Mouse (Mus musculus) heart, adult 2 months (tissue): ENCODE measurements around the gene Srsf1. TPM values are rescaled to one million over a fixed set of nuclear protein-coding genes. Genes with fewer than 3 reads are reported as not detected.

ENCODE experiments used
- DNase-seq, 2 experiments: peaks; one replicate each; pipeline ENCODE4 v3.0.0; 2021
- H3K27ac ChIP-seq: fragments of 200-600 bp; 2 replicates; pipeline ENCODE4 v1.8.1; 2022
- H3K27me3 ChIP-seq: fragments of 200-500 bp; 2 replicates; pipeline ENCODE4 v1.6.1; 2012; ENCODE audit warnings: mild to moderate bottlenecking, low read length, inconsistent platforms, mixed read lengths; ENCODE audit not compliant: control insufficient read depth, insufficient read depth
- H3K36me3 ChIP-seq: fragments of 200-500 bp; 2 replicates; pipeline ENCODE4 v1.6.1; 2012; ENCODE audit warnings: low read length, inconsistent platforms; ENCODE audit not compliant: control insufficient read depth, insufficient read depth
- H3K4me1 ChIP-seq: fragments of 200-500 bp; 2 replicates; pipeline ENCODE4 v1.6.1; 2011; ENCODE audit warnings: low read length; ENCODE audit not compliant: control insufficient read depth, insufficient read depth
- H3K4me3 ChIP-seq: fragments of 200-600 bp; 2 replicates; pipeline ENCODE4 v1.8.1; 2022
- H3K79me2 ChIP-seq: fragments of 200-500 bp; replicated peaks from 2 replicates; pipeline ENCODE4 v1.6.1; 2012; ENCODE audit warnings: mild to moderate bottlenecking, inconsistent platforms, low read length, moderate library complexity, mixed read lengths; ENCODE audit not compliant: control insufficient read depth, insufficient read depth
- H3K9ac ChIP-seq: fragments of 200-500 bp; 2 replicates; pipeline ENCODE4 v1.6.1; 2012; ENCODE audit warnings: low read depth, mild to moderate bottlenecking, control low read depth, inconsistent platforms, low read length, mixed read lengths
- CTCF ChIP-seq: fragments of 200-600 bp; IDR thresholded peaks from 2 replicates; pipeline ENCODE4 v1.8.1; 2022; ENCODE audit warnings: antibody characterized with exemption, mild to moderate bottlenecking, moderate library complexity
- EP300 ChIP-seq: fragments of 200-500 bp; IDR thresholded peaks from 2 replicates; pipeline ENCODE4 v1.6.1; 2011; ENCODE audit warnings: low read depth, low read length, control low read depth; ENCODE audit not compliant: insufficient read depth
- POLR2A ChIP-seq: fragments of 200-500 bp; IDR thresholded peaks from 2 replicates; pipeline ENCODE4 v1.6.1; 2011; ENCODE audit warnings: mild to moderate bottlenecking, low read depth, low read length, control low read depth; ENCODE audit not compliant: insufficient read depth
- WGBS: fragments of 180-500 bp; shearing (Covaris S2); methylation state at CpG from one replicate; pipeline ENCODE4 v1.1.7; 2018; 5-methylcytosine and 5-hydroxymethylcytosine counted together
- intact Hi-C: fragments of 180-260 bp; cut with DNase I; formaldehyde crosslinking; loops from one replicate; pipeline ENCODE4 v1.15.1; 2025
- polyA plus RNA-seq: library from polyadenylated mRNA; depleted of rRNA; stranded (reverse); fragments of >200 nt; gene quantifications from 2 replicates; pipeline ENCODE4 v1.2.3, GENCODE M21; 2012; rRNA removed
- total RNA-seq, 2 experiments: library from RNA; stranded (reverse); gene quantifications; 2 replicates each; pipeline ENCODE4 v1.2.3; 2021

Srsf1 gene
- total and polyA plus RNA-seq, 3 experiments: 39.3 to 99.7 (median 99.5) TPM

DNA sequence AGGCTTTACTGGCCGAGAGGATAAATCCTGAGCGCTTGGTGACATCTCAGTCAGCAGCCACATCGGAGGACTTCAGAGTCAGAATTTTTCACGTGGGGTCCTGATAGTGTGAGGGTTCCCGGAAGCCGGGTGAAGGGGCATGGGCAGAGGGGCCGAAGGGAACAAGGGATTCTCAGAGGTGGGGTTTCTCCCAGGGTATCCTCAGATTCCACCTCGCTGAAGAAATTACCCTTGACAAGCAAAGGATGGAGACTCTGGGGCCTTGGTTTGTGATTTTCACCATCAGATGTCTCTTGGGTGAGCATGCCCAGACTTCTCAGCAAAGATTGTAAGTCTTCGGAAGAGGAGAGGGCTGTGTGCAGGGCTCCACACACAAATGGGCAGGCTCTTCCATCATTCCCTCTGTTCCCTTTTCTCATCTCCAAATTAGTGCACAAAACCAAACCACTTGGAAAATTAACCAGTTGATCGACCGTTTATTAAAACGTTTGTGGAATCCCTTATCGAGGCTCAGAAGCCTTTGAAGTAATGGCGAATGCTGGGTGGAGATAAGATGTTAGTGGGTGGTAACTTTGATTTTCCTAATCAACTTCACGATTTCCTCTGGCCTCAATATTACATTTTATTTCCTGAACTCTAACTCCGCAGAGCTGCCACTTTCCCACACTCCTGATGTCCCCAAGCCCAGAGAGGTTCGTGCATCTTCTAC lies 51.0 kb downstream of the Srsf1 start, which contains the start of gene Cuedc1:
Gene Cuedc1, plus strand, starts transcription at position 38 of the 709 bp plus-strand sequence.
- H3K79me2 ChIP-seq: peaks cover 1% of the 10 kb centered on the region; the same call in 1 of the 2 replicates
- no peak for TF ChIP-seq EP300
- TF ChIP-seq POLR2A: peak; percentile 40; the same call in 1 of the 2 replicates
- DNase-seq: peak in 1 of 2 experiments; percentile 31
- no peaks in the 10 kb centered on the region for H3K27me3 ChIP-seq
- intact Hi-C loops: loop anchor here (2.0 kb wide), 3 partner anchors 21 to 65 kb away; no protein-coding TSS in a partner anchor
- WGBS: 28% methylated on average over 17 of the region's 17 CpGs
- peaks cover 2% of the 10 kb centered on the region; the same call in 1 of the 2 replicates for H3K36me3 ChIP-seq
- peak within 1 kb of the TSS; percentile 80 for H3K4me3 ChIP-seq
- H3K9ac ChIP-seq: peak within 1 kb of the TSS; percentile 99
- H3K27ac ChIP-seq: peak within 1 kb of the TSS; percentile 100
- peaks cover 10% of the 10 kb centered on the region for H3K4me1 ChIP-seq

DNA sequence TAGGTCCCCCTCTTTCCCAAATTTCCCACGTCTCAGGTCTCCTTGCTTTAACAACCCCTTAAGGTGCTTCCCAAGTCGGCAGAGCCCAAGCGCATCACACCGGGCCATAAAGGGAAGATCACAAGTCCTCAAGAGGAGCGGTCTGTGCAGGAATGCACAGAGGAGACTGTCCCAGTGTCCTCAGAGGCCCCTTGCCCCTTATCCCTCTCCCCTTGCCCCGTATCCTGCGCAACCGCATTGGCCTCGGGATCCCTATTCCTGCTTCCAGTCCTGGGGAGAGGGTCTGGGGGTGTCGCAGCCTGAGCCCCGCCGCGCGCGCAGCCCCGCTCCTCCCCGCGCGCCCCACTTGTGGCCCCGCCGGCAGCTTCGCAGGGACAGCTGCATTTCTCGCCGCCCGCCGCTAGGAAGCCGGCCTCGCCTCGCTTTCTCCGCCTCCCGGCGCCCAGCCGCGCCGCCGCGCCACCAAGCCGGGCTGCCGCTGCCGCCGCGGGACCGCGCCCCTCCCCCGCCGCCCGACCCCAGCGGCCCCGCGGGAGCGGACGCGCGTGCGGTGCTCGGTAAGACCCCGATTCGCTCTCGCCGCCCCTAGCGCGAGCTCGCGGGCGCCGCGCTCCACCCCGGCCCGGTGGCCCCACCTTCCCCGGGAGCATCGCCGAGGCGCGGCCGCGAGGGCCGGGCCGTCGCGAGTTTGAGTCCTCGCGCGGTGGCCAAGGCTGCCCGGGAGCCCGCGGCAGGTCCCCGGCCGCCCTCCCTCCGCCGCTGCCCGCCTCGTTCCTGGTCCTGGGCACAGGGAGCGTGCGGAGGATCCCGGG lies 51.8 kb downstream of the Srsf1 start:
- peak; percentile 89 to 90 for DNase-seq
- peaks cover 2% of the 10 kb centered on the region; the same call in 1 of the 2 replicates for H3K36me3 ChIP-seq
- no peaks in the 10 kb centered on the region for H3K27me3 ChIP-seq
- TF ChIP-seq POLR2A (no peak), CTCF (peak; percentile 77), EP300 (peak; percentile 59; the same call in 1 of the 2 replicates)
- peaks cover 1% of the 10 kb centered on the region; the same call in 1 of the 2 replicates for H3K79me2 ChIP-seq
- peak overlapping the region; percentile 80 for H3K4me3 ChIP-seq
- H3K27ac ChIP-seq: peak overlapping the region; percentile 100
- H3K9ac ChIP-seq: peak overlapping the region; percentile 99
- intact Hi-C loops: loop anchor here (2.0 kb wide), 3 partner anchors 20 to 64 kb away; no protein-coding TSS in a partner anchor
- WGBS: 1% methylated on average over 91 of the region's 95 CpGs
- peaks cover 10% of the 10 kb centered on the region for H3K4me1 ChIP-seq

DNA sequence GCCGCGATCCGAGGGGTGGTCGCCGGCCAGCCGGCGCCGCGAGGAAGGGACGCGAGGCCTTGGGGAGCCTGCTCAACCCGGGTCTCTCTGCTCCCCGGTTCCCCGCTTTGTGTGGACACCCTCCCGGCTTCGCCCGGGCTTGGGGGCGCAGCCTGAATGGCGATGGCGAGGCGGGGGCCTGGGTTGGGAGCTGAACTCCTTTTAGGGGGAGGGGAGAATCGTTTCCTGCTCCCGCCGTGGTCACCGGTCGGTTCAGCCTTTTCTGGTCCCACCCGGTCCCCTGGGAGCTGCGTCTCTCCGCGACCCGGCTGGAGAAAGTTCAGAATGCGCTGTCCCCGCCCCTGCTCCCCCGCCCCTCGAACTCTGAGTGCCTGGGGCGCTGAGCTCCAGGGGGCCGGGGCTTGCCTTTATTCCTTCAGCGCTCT lies 52.4 kb downstream of the Srsf1 start:
- under 1% methylated on average over 36 of the region's 38 CpGs for whole genome bisulfite sequencing

GRCm38 (mm10) chr11:88100170-88100569 lies 53.0 kb downstream of the Srsf1 start:
- TF ChIP-seq CTCF (no peak), EP300 (no peak), POLR2A (no peak)
- peak overlapping the region; percentile 80 for H3K4me3 ChIP-seq
- intact Hi-C loops: no loop called here
- H3K36me3 ChIP-seq: peaks cover 2% of the 10 kb centered on the region; the same call in 1 of the 2 replicates
- no peaks in the 10 kb centered on the region for H3K27me3 ChIP-seq
- peak in 1 of 2 experiments; percentile 29 for DNase-seq
- H3K79me2 ChIP-seq: peaks cover 3% of the 10 kb centered on the region; the same call in 1 of the 2 replicates
- H3K9ac ChIP-seq: 0 out of 2 replicates have a peak overlapping the region, but pooled peaks have one; percentile 12
- H3K27ac ChIP-seq: peak overlapping the region; percentile 100
- peaks cover 12% of the 10 kb centered on the region for H3K4me1 ChIP-seq
- 26% methylated on average over 4 of the region's 4 CpGs for WGBS

More for the DNA sequence above, 52.4 kb downstream of the Srsf1 start:
- H3K79me2 ChIP-seq: peaks cover 3% of the 10 kb centered on the region; the same call in 1 of the 2 replicates
- H3K4me3 ChIP-seq: peak overlapping the region; percentile 80
- TF ChIP-seq CTCF (no peak), POLR2A (peak; percentile 81), EP300 (peak; percentile 86; the same call in 1 of the 2 replicates)
- no peaks in the 10 kb centered on the region for H3K27me3 ChIP-seq
- peak overlapping the region; percentile 99 for H3K9ac ChIP-seq
- DNase-seq: peak; percentile 91
- H3K27ac ChIP-seq: peak overlapping the region; percentile 100
- peaks cover 12% of the 10 kb centered on the region for H3K4me1 ChIP-seq
- intact Hi-C loops: loop anchor here (2.0 kb wide), 3 partner anchors 19 to 63 kb away; no protein-coding TSS in a partner anchor
- H3K36me3 ChIP-seq: peaks cover 2% of the 10 kb centered on the region; the same call in 1 of the 2 replicates

Other genes with a start within 250 kb of the Srsf1 start
- not detected for gene Lpo, start 219.1 kb upstream of the Srsf1 start, total RNA-seq
- 0.04 TPM in 1 of 2 replicates, not detected in the other for gene Lpo, start 219.1 kb upstream of the Srsf1 start, polyA plus RNA-seq
- 1 to 10 TPM; 2.2 to 2.9 TPM for gene Mks1, start 194.2 kb upstream of the Srsf1 start, total RNA-seq
- gene Mks1, start 194.2 kb upstream of the Srsf1 start, polyA plus RNA-seq: 4.6 and 5.4 TPM in 2 replicates
- not detected for gene Epx, start 171.8 kb upstream of the Srsf1 start, total RNA-seq
- gene Epx, start 171.8 kb upstream of the Srsf1 start, polyA plus RNA-seq: not detected in 2 replicates
- gene Olfr462, start 155.1 kb upstream of the Srsf1 start, total RNA-seq: not detected
- not detected in 2 replicates for gene Olfr462, start 155.1 kb upstream of the Srsf1 start, polyA plus RNA-seq
- not detected for gene Olfr463, start 150.0 kb upstream of the Srsf1 start, total RNA-seq
- gene Olfr463, start 150.0 kb upstream of the Srsf1 start, polyA plus RNA-seq: not detected in 2 replicates
- gene Olfr464, start 126.4 kb upstream of the Srsf1 start, total RNA-seq: not detected
- gene Olfr464, start 126.4 kb upstream of the Srsf1 start, polyA plus RNA-seq: not detected in 2 replicates
- gene Dynll2, start 59.8 kb upstream of the Srsf1 start, total RNA-seq: 100 to 1,000 TPM; 361 to 396 TPM
- gene Dynll2, start 59.8 kb upstream of the Srsf1 start, polyA plus RNA-seq: 225 and 357 TPM in 2 replicates
- gene Vezf1, start 20.9 kb downstream of the Srsf1 start, total RNA-seq: 10 to 100 TPM; 37.9 to 49.8 TPM
- 22.6 and 34.5 TPM in 2 replicates for gene Vezf1, start 20.9 kb downstream of the Srsf1 start, polyA plus RNA-seq
- 10 to 100 TPM; 49.8 to 55.0 TPM for gene Cuedc1, start 50.7 kb downstream of the Srsf1 start, total RNA-seq
- gene Cuedc1, start 50.7 kb downstream of the Srsf1 start, polyA plus RNA-seq: 36.2 and 38.7 TPM in 2 replicates
- 100 to 1,000 TPM; 303 to 314 TPM for gene Mrps23, start 157.0 kb downstream of the Srsf1 start, total RNA-seq
- gene Mrps23, start 157.0 kb downstream of the Srsf1 start, polyA plus RNA-seq: 121 and 142 TPM in 2 replicates
- not detected for gene Ccdc182, start 246.7 kb downstream of the Srsf1 start, total RNA-seq
- not detected in 2 replicates for gene Ccdc182, start 246.7 kb downstream of the Srsf1 start, polyA plus RNA-seq